Mouse (Mus musculus): Measurements from ENCODE around the gene Vmn1r15. TPM values are rescaled to one million over a fixed set of nuclear protein-coding genes. Genes with fewer than 3 reads are reported as not detected.

Vmn1r15 gene
- not detected in 2 replicates for total RNA-seq (2014; rRNA removed)
- polyA plus RNA-seq (2015; fragmentation: Nextera tagmentation; extraction: Ambion mirVana), result not detected in 2 replicates

- 79% methylated on average over 1 of the region's 1 CpGs for WGBS
- Histone ChIP-seq H3K9me3 (ENCODE audit: low read length) (no peaks in the 10 kb centered on the region), H3K9ac (no peak within 1 kb of the TSS), H3K27me3 (ENCODE audit: insufficient read depth, low read length) (no peaks in the 10 kb centered on the region), H3K27ac (ENCODE audit: low read depth, low read length) (no peak within 1 kb of the TSS), H3K4me2 (ENCODE audit: low read depth) (no peak within 1 kb of the TSS), H3K4me1 (ENCODE audit: insufficient read depth) (no peaks in the 10 kb centered on the region), H3K36me3 (ENCODE audit: insufficient read depth) (no peaks in the 10 kb centered on the region), H3K4me3 (ENCODE audit: low read depth, low read length) (no peak within 1 kb of the TSS)
- ATAC-seq (no peak), DNase-seq (no peak)
- no peak for TF ChIP-seq CTCF (IDR thresholded peaks at IDR 0.05; ENCODE audit: low read depth)
These were observed at the start of gene Vmn1r15 for GRCm38 (mm10) chr6:57257652-57258051. Gene Vmn1r15, plus strand, starts transcription at chr6:57257952.

DNA sequence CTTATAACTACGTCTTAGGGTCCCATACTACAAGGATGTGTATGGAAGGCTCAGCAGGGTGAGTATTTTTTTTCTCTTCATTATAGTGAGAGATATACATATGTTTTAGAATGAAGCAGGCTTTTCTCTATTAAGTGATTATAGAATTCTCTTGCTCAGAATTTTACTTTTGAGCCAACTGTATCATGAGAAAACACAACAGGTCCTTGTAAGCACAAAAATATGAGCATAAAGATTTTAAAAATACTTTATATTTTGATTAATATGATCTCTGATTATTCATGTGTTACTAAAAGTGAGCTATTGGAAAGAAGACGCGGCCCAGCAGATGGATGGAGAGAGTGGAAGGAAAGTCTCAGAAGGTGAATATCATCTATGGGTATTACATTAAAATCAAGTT, 26.4 kb upstream of the Vmn1r15 start, which contains the start of gene Vmn1r14:
Gene Vmn1r14 (plus strand): TSS at position 301 of the 400 bp plus-strand sequence.
- no peak for DNase-seq
- H3K4me3 ChIP-seq (ENCODE audit: low read depth, low read length), result no peak within 1 kb of the TSS
- WGBS, result 92% methylated on average over 3 of the region's 3 CpGs
- no peaks in the 10 kb centered on the region for H3K9me3 ChIP-seq (ENCODE audit: low read length)
- no peaks in the 10 kb centered on the region for H3K27me3 ChIP-seq (ENCODE audit: insufficient read depth, low read length)
- no peak within 1 kb of the TSS for H3K4me2 ChIP-seq (ENCODE audit: low read depth)
- TF ChIP-seq CTCF (IDR thresholded peaks at IDR 0.05; ENCODE audit: low read depth), result no peak
- H3K4me1 ChIP-seq (ENCODE audit: insufficient read depth), result no peaks in the 10 kb centered on the region
- no peak within 1 kb of the TSS for H3K27ac ChIP-seq (ENCODE audit: low read depth, low read length)
- H3K9ac ChIP-seq, result no peak within 1 kb of the TSS
- no peak for ATAC-seq
- H3K36me3 ChIP-seq (ENCODE audit: insufficient read depth), result no peaks in the 10 kb centered on the region

DNA sequence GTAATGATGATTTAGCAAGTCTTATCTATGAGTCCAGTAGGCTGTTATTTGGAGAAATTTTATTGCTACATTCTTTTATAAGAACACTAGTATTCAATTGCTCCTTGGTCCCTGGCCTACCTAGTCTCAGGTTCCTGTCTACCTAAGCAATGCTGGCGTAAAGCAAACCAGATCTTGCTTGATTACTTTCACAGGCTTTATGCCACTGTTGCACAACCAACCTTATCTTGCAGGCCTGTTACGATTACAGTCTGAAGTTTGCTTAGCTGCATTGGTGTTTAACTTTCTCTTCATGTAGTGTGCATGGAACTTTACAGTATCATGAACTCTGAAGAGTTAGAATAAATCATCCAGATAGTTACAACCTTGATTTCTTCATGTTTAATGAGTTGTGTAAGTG, 3.2 kb downstream of the Vmn1r15 start:
- Histone ChIP-seq H3K9ac (no peak overlapping the region), H3K4me2 (ENCODE audit: low read depth) (no peak overlapping the region), H3K27ac (ENCODE audit: low read depth, low read length) (no peak overlapping the region), H3K27me3 (ENCODE audit: insufficient read depth, low read length) (no peaks in the 10 kb centered on the region), H3K4me1 (ENCODE audit: insufficient read depth) (no peaks in the 10 kb centered on the region), H3K36me3 (ENCODE audit: insufficient read depth) (no peaks in the 10 kb centered on the region), H3K4me3 (ENCODE audit: low read depth, low read length) (no peak overlapping the region), H3K9me3 (ENCODE audit: low read length) (no peaks in the 10 kb centered on the region)
- ATAC-seq (no peak), DNase-seq (no peak)
- 91% methylated on average over 2 of the region's 2 CpGs for WGBS
- no peak for TF ChIP-seq CTCF (IDR thresholded peaks at IDR 0.05; ENCODE audit: low read depth)

DNA sequence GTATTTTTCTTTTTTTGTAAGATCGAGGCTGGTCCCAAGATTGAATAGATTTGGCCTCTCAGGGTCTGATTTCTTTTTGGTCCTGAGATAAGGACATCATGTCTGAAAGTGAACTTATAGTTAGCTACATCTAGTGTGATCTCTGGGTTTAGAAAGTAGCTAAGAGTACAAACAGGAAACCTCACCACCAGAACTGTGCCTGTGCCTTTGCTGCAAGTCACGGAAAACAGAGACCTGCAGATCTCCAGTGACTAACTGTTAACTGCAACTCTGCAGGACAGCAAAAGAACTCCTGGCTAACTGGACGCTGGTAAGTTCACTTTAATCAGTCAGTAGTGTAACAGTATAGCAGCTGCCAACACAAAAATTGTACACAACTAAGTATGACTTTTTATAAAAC, 14.1 kb downstream of the Vmn1r15 start:
- Histone ChIP-seq H3K4me3 (ENCODE audit: low read depth, low read length) (no peak overlapping the region), H3K4me1 (ENCODE audit: insufficient read depth) (no peaks in the 10 kb centered on the region), H3K27me3 (ENCODE audit: insufficient read depth, low read length) (no peaks in the 10 kb centered on the region), H3K9me3 (ENCODE audit: low read length) (no peaks in the 10 kb centered on the region), H3K9ac (no peak overlapping the region), H3K27ac (ENCODE audit: low read depth, low read length) (no peak overlapping the region), H3K4me2 (ENCODE audit: low read depth) (no peak overlapping the region), H3K36me3 (ENCODE audit: insufficient read depth) (no peaks in the 10 kb centered on the region)
- TF ChIP-seq CTCF (IDR thresholded peaks at IDR 0.05; ENCODE audit: low read depth), result no peak
- no peak for ATAC-seq
- 77% methylated on average over 3 of the region's 3 CpGs for WGBS
- no peak for DNase-seq

DNA sequence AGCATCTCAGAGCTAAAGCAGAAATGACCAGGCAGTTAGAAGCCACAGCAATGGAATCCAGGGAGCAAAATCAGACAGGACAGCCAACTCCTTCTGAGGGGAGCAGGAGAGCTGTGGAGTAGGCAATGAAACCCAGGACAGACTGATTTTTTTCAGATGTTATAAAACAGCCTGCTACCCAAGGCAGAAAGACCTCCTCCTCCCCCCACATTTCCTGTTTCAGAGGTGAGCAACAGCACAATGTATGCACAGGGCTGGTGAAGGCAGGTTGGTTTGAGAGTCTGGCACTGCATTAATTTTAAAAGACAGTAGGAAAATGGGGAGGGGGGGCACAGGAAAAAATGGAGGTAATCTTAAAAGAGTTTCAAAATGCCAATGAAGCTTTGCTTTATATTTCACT, 14.8 kb downstream of the Vmn1r15 start:
- no peaks in the 10 kb centered on the region for H3K36me3 ChIP-seq (ENCODE audit: insufficient read depth)
- H3K4me1 ChIP-seq (ENCODE audit: insufficient read depth), result no peaks in the 10 kb centered on the region
- no peak overlapping the region for H3K4me3 ChIP-seq (ENCODE audit: low read depth, low read length)
- ATAC-seq (no peak), DNase-seq (no peak)
- no peak overlapping the region for H3K9ac ChIP-seq
- no peak overlapping the region for H3K4me2 ChIP-seq (ENCODE audit: low read depth)
- no peak for TF ChIP-seq CTCF (IDR thresholded peaks at IDR 0.05; ENCODE audit: low read depth)
- no peak overlapping the region for H3K27ac ChIP-seq (ENCODE audit: low read depth, low read length)
- no peaks in the 10 kb centered on the region for H3K9me3 ChIP-seq (ENCODE audit: low read length)
- H3K27me3 ChIP-seq (ENCODE audit: insufficient read depth, low read length), result no peaks in the 10 kb centered on the region

DNA sequence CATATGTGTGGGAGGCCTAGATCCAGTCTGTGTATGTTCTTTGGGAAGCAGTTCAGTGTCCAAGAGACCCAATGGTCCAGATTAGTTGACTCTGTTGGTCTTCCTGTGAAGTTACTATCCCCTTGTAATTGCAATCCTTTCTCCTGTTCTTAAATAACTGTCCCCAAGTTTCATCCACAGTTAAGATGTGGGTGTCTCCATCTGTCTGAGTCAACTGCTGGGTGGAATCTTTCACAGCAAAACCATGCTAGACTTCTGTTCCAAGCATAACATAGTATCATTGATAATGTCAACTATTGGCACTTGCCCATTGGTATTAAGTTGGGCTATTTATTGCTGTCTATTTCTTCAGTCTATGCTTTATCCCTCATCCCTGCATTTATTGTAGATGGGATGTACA, 21.2 kb downstream of the Vmn1r15 start:
- Histone ChIP-seq H3K4me2 (ENCODE audit: low read depth) (no peak overlapping the region), H3K9me3 (ENCODE audit: low read length) (no peaks in the 10 kb centered on the region), H3K27me3 (ENCODE audit: insufficient read depth, low read length) (no peaks in the 10 kb centered on the region), H3K36me3 (ENCODE audit: insufficient read depth) (no peaks in the 10 kb centered on the region), H3K27ac (ENCODE audit: low read depth, low read length) (no peak overlapping the region), H3K4me3 (ENCODE audit: low read depth, low read length) (no peak overlapping the region), H3K4me1 (ENCODE audit: insufficient read depth) (no peaks in the 10 kb centered on the region), H3K9ac (no peak overlapping the region)
- no peak for TF ChIP-seq CTCF (IDR thresholded peaks at IDR 0.05; ENCODE audit: low read depth)
- DNase-seq (no peak), ATAC-seq (no peak)

Other genes with a start within 250 kb of the Vmn1r15 start
- not detected in 2 replicates for gene Vmn1r7, start 232.6 kb upstream of the Vmn1r15 start, total RNA-seq (2014; rRNA removed)
- gene Vmn1r7, start 232.6 kb upstream of the Vmn1r15 start, polyA plus RNA-seq (2015; fragmentation: Nextera tagmentation; extraction: Ambion mirVana), result not detected in 2 replicates
- not detected in 2 replicates for gene Vmn1r8, start 225.7 kb upstream of the Vmn1r15 start, total RNA-seq (2014; rRNA removed)
- not detected in 2 replicates for gene Vmn1r8, start 225.7 kb upstream of the Vmn1r15 start, polyA plus RNA-seq (2015; fragmentation: Nextera tagmentation; extraction: Ambion mirVana)
- gene Vmn1r9, start 191.2 kb upstream of the Vmn1r15 start, total RNA-seq (2014; rRNA removed), result not detected in 2 replicates
- gene Vmn1r9, start 191.2 kb upstream of the Vmn1r15 start, polyA plus RNA-seq (2015; fragmentation: Nextera tagmentation; extraction: Ambion mirVana), result not detected in 2 replicates
- gene Vmn1r10, start 148.5 kb upstream of the Vmn1r15 start, total RNA-seq (2014; rRNA removed), result not detected in 2 replicates
- gene Vmn1r10, start 148.5 kb upstream of the Vmn1r15 start, polyA plus RNA-seq (2015; fragmentation: Nextera tagmentation; extraction: Ambion mirVana), result not detected in 2 replicates
- not detected in 2 replicates for gene Vmn1r11, start 124.5 kb upstream of the Vmn1r15 start, total RNA-seq (2014; rRNA removed)
- gene Vmn1r11, start 124.5 kb upstream of the Vmn1r15 start, polyA plus RNA-seq (2015; fragmentation: Nextera tagmentation; extraction: Ambion mirVana), result not detected in 2 replicates
- gene Vmn1r12, start 101.0 kb upstream of the Vmn1r15 start, total RNA-seq (2014; rRNA removed), result not detected in 2 replicates
- not detected in 2 replicates for gene Vmn1r12, start 101.0 kb upstream of the Vmn1r15 start, polyA plus RNA-seq (2015; fragmentation: Nextera tagmentation; extraction: Ambion mirVana)
- not detected in 2 replicates for gene Vmn1r13, start 54.7 kb upstream of the Vmn1r15 start, total RNA-seq (2014; rRNA removed)
- not detected in 2 replicates for gene Vmn1r13, start 54.7 kb upstream of the Vmn1r15 start, polyA plus RNA-seq (2015; fragmentation: Nextera tagmentation; extraction: Ambion mirVana)
- gene Vmn1r14, start 26.3 kb upstream of the Vmn1r15 start, total RNA-seq (2014; rRNA removed), result not detected in 2 replicates
- gene Vmn1r14, start 26.3 kb upstream of the Vmn1r15 start, polyA plus RNA-seq (2015; fragmentation: Nextera tagmentation; extraction: Ambion mirVana), result not detected in 2 replicates
- gene Vmn1r16, start 71.5 kb downstream of the Vmn1r15 start, total RNA-seq (2014; rRNA removed), result not detected in 2 replicates
- gene Vmn1r16, start 71.5 kb downstream of the Vmn1r15 start, polyA plus RNA-seq (2015; fragmentation: Nextera tagmentation; extraction: Ambion mirVana), result not detected in 2 replicates
- not detected in 2 replicates for gene Vmn1r17, start 105.8 kb downstream of the Vmn1r15 start, total RNA-seq (2014; rRNA removed)
- not detected in 2 replicates for gene Vmn1r17, start 105.8 kb downstream of the Vmn1r15 start, polyA plus RNA-seq (2015; fragmentation: Nextera tagmentation; extraction: Ambion mirVana)
- gene Vmn1r18, start 137.8 kb downstream of the Vmn1r15 start, total RNA-seq (2014; rRNA removed), result not detected in 2 replicates
- gene Vmn1r18, start 137.8 kb downstream of the Vmn1r15 start, polyA plus RNA-seq (2015; fragmentation: Nextera tagmentation; extraction: Ambion mirVana), result not detected in 2 replicates
- not detected in 2 replicates for gene Vmn1r19, start 145.8 kb downstream of the Vmn1r15 start, total RNA-seq (2014; rRNA removed)
- gene Vmn1r19, start 145.8 kb downstream of the Vmn1r15 start, polyA plus RNA-seq (2015; fragmentation: Nextera tagmentation; extraction: Ambion mirVana), result not detected in 2 replicates
- not detected in 2 replicates for gene Vmn1r20, start 171.0 kb downstream of the Vmn1r15 start, total RNA-seq (2014; rRNA removed)
- not detected in 2 replicates for gene Vmn1r20, start 171.0 kb downstream of the Vmn1r15 start, polyA plus RNA-seq (2015; fragmentation: Nextera tagmentation; extraction: Ambion mirVana)

All from forebrain, postnatal 0 days (tissue).